Mouse (Mus musculus) thymus, adult 2 months (tissue): ENCODE data around the gene Fxr1. TPM values are rescaled to one million over a fixed set of nuclear protein-coding genes. Genes with fewer than 3 reads are reported as not detected.

Experiments used
- DNase-seq: peaks from one replicate; pipeline ENCODE4 v3.0.0; 2021
- H3K27ac ChIP-seq: fragments of 200-500 bp; 2 replicates; pipeline ENCODE4 v1.5.1; 2012; ENCODE audit warnings: low read length, control low read depth; ENCODE audit not compliant: control insufficient read depth, insufficient read depth
- H3K27me3 ChIP-seq: fragments of 200-500 bp; 2 replicates; pipeline ENCODE4 v1.6.1; 2012; ENCODE audit warnings: mild to moderate bottlenecking, low read length, moderate library complexity, mixed read lengths; ENCODE audit not compliant: control insufficient read depth, insufficient read depth
- H3K36me3 ChIP-seq: fragments of 200-500 bp; 2 replicates; pipeline ENCODE4 v1.6.1; 2012; ENCODE audit warnings: mild to moderate bottlenecking, low read length, moderate library complexity; ENCODE audit not compliant: control insufficient read depth, insufficient read depth
- H3K4me1 ChIP-seq: fragments of 200-500 bp; replicated peaks from 2 replicates; pipeline ENCODE4 v1.6.1; 2012; ENCODE audit warnings: low read length; ENCODE audit not compliant: control insufficient read depth, insufficient read depth
- H3K4me3 ChIP-seq: fragments of 200-500 bp; 2 replicates; pipeline ENCODE4 v1.5.1; 2012; ENCODE audit warnings: mild to moderate bottlenecking, low read length, control low read depth, moderate library complexity; ENCODE audit not compliant: control insufficient read depth, insufficient read depth
- CTCF ChIP-seq: fragments of 200-500 bp; IDR thresholded peaks from 2 replicates; pipeline ENCODE4 v1.5.1; 2012; ENCODE audit warnings: mild to moderate bottlenecking, control low read depth, low read length, moderate library complexity, borderline replicate concordance; ENCODE audit not compliant: control insufficient read depth, poor library complexity, insufficient read depth; ENCODE audit errors: extremely low read depth
- POLR2A ChIP-seq: fragments of 200-500 bp; IDR thresholded peaks from 2 replicates; pipeline ENCODE4 v1.6.1; 2012; ENCODE audit warnings: mild to moderate bottlenecking, low read length, control low read depth, moderate library complexity; ENCODE audit not compliant: control insufficient read depth, poor library complexity, insufficient read depth; ENCODE audit errors: extremely low read depth
- WGBS: fragments of 180-500 bp; shearing (Covaris S2); methylation state at CpG from one replicate; pipeline ENCODE4 v1.1.7; 2018; 5-methylcytosine and 5-hydroxymethylcytosine counted together
- polyA plus RNA-seq: library from polyadenylated mRNA; depleted of rRNA; stranded (reverse); fragments of >200 nt; gene quantifications from 2 replicates; pipeline ENCODE4 v1.2.3, GENCODE M21; 2012; rRNA removed

Gene Fxr1
- polyA plus RNA-seq, 1 experiment, result 14.6 TPM

DNA sequence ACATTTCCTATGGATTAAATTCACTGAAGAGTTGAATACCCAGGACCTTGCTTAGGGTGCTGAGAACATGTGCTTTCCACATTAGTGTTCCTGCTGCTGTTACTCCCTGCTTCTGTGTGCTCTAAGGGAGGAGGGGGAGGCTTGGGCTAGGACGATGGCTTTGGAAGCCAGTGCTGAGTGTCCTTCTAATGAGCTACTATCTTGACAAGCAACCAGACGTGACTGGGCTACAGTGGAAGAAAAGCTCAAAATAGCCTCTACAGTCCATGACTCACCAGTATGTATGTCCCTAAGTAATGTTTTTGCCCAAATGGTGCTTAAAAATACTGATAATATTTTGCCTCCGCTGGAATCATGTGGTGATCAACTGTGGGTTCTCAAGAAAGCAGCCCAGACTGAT is 87.9 kb downstream of the Fxr1 start:
- H3K27me3 ChIP-seq, result no peaks in the 10 kb centered on the region; the same call in 1 of the 2 replicates
- H3K36me3 ChIP-seq, result no peaks in the 10 kb centered on the region
- H3K4me3 ChIP-seq, result no peak overlapping the region
- WGBS, result 82% methylated on average over 3 of the region's 3 CpGs
- no peaks in the 10 kb centered on the region for H3K4me1 ChIP-seq
- no peak for DNase-seq
- H3K27ac ChIP-seq, result no peak overlapping the region
- no peak for TF ChIP-seq CTCF
- no peak for TF ChIP-seq POLR2A

DNA sequence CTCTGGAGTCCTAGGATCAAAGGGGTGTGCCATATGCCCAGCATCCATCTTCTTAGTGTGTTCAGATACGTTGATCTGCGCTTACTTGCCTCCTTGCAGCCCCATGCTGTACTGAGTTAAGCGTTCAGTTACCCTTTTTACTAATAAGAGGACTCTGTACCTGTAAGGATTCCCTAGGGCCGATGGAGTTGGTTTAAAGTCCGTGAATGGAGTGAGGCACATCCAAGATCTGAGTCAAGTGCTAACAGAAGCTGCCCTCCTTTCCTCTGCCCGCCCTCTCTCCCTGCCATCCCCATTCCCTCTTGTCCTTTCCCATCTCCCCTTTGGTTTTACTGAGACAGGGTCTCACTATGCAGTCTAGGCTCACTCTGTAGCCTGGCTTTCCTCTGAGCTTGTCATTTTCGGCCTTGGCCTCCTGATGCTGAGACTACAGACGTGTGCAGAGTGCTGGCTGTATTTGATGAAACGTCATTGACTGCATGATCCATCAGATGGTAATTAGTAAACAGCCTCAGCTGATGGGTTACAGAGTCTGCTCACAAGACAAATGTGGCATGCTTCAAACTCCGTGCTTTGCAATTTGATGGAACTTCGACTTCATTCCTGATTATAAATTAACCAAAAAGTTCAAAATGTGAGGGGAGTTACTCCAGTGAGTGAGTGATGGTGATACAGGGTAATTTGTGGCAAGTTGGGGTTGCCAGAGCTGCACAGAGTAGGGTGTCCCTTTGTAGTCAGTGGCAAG is 92.4 kb downstream of the Fxr1 start:
- WGBS, result 80% methylated on average over 11 of the region's 11 CpGs
- H3K36me3 ChIP-seq, result no peaks in the 10 kb centered on the region
- H3K4me1 ChIP-seq, result no peaks in the 10 kb centered on the region
- TF ChIP-seq POLR2A, result no peak
- no peak for TF ChIP-seq CTCF
- H3K4me3 ChIP-seq, result no peak overlapping the region
- H3K27ac ChIP-seq, result no peak overlapping the region
- no peaks in the 10 kb centered on the region for H3K27me3 ChIP-seq
- no peak for DNase-seq

DNA sequence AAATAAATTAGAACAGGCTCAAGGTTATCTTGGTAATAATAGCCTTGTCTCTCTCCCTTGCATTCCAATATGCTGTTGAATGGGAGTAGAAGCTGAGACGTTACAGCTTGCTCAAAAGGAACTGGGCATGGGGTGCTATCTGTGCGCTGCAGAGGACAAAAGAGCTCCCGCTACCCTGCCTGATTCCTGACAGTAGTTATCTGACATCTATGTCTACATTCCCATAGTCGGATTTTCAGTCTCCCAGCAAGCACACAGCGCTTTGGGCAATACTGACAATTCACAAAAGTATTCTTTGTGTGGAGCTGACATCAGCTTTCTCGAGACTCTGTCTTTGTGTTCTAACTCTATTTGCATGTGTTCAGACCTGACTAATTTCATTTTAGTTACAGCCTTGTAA is 96.1 kb downstream of the Fxr1 start:
- no peaks in the 10 kb centered on the region for H3K36me3 ChIP-seq
- no peaks in the 10 kb centered on the region for H3K27me3 ChIP-seq
- H3K27ac ChIP-seq, result no peak overlapping the region
- TF ChIP-seq CTCF, result no peak
- no peak for TF ChIP-seq POLR2A
- no peak for DNase-seq
- H3K4me1 ChIP-seq, result no peaks in the 10 kb centered on the region
- no peak overlapping the region for H3K4me3 ChIP-seq
- 88% methylated on average over 6 of the region's 6 CpGs for WGBS

DNA sequence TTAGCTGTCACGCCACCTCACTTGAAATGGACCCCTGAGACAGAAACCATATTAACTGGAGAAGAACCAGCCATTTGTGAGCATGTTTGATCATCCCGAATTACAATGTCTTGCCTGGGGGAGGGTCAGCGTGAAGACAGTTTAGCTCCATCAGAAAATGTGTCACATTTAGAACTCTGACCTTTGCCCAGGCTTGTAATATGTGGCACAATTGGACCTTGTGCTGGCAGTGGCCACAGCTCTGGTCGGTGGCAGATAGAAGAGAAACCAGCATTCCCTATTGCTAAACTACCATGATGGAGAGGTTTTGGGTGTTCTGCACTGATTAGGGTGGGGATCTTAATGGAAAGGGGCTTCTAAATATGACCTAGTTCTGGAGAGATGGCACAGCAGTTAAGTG is 100.1 kb downstream of the Fxr1 start:
- WGBS, result 83% methylated on average over 4 of the region's 4 CpGs
- Histone ChIP-seq H3K27me3 (no peaks in the 10 kb centered on the region), H3K4me3 (no peak overlapping the region), H3K27ac (no peak overlapping the region), H3K36me3 (no peaks in the 10 kb centered on the region), H3K4me1 (no peaks in the 10 kb centered on the region)
- no peak for TF ChIP-seq CTCF
- TF ChIP-seq POLR2A, result no peak
- DNase-seq, result no peak

Other genes with a start within 250 kb of the Fxr1 start
- gene Ttc14, start 220.1 kb upstream of the Fxr1 start, polyA plus RNA-seq, result 61.7 and 90.6 TPM in 2 replicates
- gene Ccdc39, start 175.6 kb upstream of the Fxr1 start, polyA plus RNA-seq, result 0.04 and 0.32 TPM in 2 replicates
- gene Dnajc19, start 61.4 kb downstream of the Fxr1 start, polyA plus RNA-seq, result 66.0 and 78.0 TPM in 2 replicates